Mouse (Mus musculus): Measurements from ENCODE around the gene Ppm1j.

- TF ChIP-seq CTCF (IDR thresholded peaks at IDR 0.05; ENCODE audit: low read depth) (no peak), EP300 (IDR thresholded peaks at IDR 0.05; ENCODE audit: low read depth) (no peak)
Observed at GRCm38 (mm10) chr3:104800681-104801080, 19.8 kb downstream of the Ppm1j start.
